Mouse (Mus musculus) liver, postnatal 0 days (tissue): ENCODE measurements around the gene Ube2n.

Source experiments
- CTCF ChIP-seq: sonication (generic); IDR thresholded peaks from 2 replicates; pipeline ENCODE4 v1.5.1; 2016; ENCODE audit warnings: antibody characterized with exemption, low read depth
- EP300 ChIP-seq: IDR thresholded peaks from 2 replicates; pipeline ENCODE4 v1.6.1; 2016; ENCODE audit warnings: antibody characterized with exemption, low read depth, mild to moderate bottlenecking

DNA sequence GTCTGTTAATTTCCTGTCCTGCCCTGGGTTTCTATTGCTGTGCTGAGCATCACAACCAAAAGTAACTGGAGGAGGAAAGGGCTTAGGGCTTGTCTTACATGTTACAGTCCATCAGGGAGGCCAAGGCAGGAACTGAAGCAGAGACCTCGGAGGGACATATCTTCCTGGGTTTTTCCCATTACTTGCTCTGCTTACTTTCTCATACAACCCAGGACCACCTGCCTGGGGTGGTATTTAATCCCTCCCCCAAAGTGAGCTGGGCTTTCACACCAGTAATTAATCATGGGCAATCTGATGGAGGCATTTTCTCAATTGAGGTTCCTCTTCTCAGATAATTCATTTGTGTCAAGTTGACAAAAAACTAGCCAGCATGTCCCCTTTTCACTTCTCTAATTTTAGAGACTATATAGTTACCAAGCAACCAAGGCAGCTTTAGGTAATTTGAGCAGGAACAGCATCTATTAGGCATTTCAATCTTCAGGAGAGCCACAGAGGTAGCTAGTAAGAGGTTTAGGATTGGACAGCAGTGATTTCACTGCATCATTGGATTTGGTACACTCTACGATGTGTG, 15.7 kb downstream of the Ube2n start:
- TF ChIP-seq EP300, result no peak
- no peak for TF ChIP-seq CTCF
